Mouse (Mus musculus) lung, adult 2 months (tissue): ENCODE measurements at regions not wholly inside any gene's neighbourhood (a gene's known extent, or its start where the extent isn't known, plus 50 kb on each side); places are given as distances from the start of the nearest gene placed in this dataset.

Source experiments
- CTCF ChIP-seq: fragments of 200-500 bp; IDR thresholded peaks from 2 replicates; pipeline ENCODE4 v1.5.1; 2011; ENCODE audit warnings: mild to moderate bottlenecking, low read length, control low read depth; ENCODE audit not compliant: insufficient read depth
- POLR2A ChIP-seq: fragments of 200-500 bp; IDR thresholded peaks from 2 replicates; pipeline ENCODE4 v1.6.1; 2011; ENCODE audit warnings: low read depth, mild to moderate bottlenecking, control low read depth, low read length, borderline replicate concordance; ENCODE audit errors: extremely low read depth

DNA sequence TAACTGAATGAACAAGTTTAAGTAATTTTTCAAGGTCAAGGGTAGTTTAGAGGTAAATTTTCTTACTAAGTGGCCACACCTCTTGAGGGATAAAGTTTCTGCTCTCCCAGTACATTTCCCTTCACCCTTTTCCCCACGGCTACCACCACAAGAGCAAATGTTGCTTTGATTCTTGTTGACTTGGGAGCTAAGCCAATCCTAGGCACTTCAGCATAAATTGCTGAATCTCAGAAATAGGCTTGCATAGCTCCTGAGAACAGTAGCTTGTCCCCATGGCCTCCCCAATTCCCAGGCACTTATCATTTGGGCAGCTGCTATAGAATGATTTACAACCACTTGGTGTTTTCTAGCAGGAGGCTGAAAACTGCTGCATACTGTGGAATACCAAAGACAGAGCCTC is 510.1 kb downstream of the Grin2a start:
- no peak for TF ChIP-seq CTCF
- TF ChIP-seq POLR2A: no peak
